Mouse (Mus musculus) Patski (cell line): ENCODE measurements at regions not wholly inside any gene's neighbourhood (a gene's known extent, or its start where the extent isn't known, plus 50 kb on each side); places are given as distances from the start of the nearest gene placed in this dataset.

Source experiments
- ATAC-seq: fragments of 100-300 bp; one replicate; pipeline ENCODE4 v1.8.0; 2021
- CTCF ChIA-PET: fragments of 350-600 bp; sonication (Branson Sonifier 250); formaldehyde crosslinking; loops from one replicate; lab custom pipeline; 2022; ENCODE audit warnings: inconsistent platforms; lab: Charles Lee
- POLR2A ChIA-PET: fragments of 350-600 bp; sonication (Branson Sonifier 250); formaldehyde crosslinking; loops from one replicate; lab custom pipeline; 2022; ENCODE audit warnings: antibody characterized with exemption, inconsistent platforms; lab: Charles Lee
- DNase-seq: peaks from one replicate; pipeline ENCODE4 v3.0.0-alpha.2; 2011; ENCODE audit warnings: low read depth, low spot score
- H3K27me3 ChIP-seq: fragments of 371-371 bp; one replicate; pipeline ENCODE4 v1.5.1; 2021
- CTCF ChIP-seq: fragments of 100-300 bp; IDR thresholded peaks from one replicate; pipeline ENCODE4 v1.5.1; 2021
- in situ Hi-C: fragments of 300-500 bp; cut with MboI; formaldehyde crosslinking; loops from 3 replicates; pipeline ENCODE4 v1.11.1; 2018; ENCODE audit warnings: low pct_unique_long_range_greater_than_20kb, mixed read lengths

DNA sequence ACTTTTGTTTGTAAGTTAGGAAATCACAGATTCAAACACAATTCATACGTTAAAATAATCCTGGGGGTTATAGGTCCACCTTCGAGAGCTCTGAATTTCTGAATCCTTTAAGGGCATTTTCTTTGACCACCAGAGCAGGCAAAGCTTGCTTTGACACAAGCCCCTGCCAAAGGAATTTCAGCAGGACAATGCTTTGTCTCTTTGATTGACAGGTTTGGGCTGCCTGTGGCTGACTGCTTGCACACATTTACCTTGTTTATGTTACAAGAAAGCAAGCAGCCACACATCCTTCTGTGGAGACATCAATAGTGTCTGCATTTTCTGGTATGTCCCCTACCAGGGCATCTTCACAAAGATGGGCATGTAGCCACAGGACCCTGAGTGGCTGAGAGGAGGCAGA, 228.5 kb downstream of the Dcdc2c start:
- in situ Hi-C loops, result no loop called here
- peaks cover 6% of the 10 kb centered on the region for H3K27me3 ChIP-seq
- no peak for TF ChIP-seq CTCF
- ATAC-seq, result no peak
- ChIA-PET CTCF (no interaction called here), POLR2A (no interaction called here)
- DNase-seq, result no peak

DNA sequence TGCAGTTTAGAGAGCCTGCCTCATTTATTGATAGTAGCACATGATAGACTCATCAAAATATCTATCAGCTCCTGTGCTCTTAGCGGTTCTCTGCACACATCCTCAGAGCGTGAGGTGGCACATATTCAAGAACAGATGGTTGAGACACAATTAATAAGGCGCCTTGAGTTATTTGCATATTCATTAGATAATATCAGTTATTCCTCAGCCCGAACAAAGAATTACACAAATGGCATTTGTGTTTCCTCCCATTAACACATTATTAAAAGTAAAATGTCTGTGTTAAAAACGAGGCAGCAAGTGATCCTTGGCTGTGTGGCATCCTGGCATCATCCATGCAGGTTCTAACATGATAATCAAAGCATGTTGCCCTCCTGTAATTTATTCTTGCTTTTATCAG, 243.0 kb downstream of the Dcdc2c start:
- no peak for ATAC-seq
- POLR2A ChIA-PET, result no interaction called here
- no peak for TF ChIP-seq CTCF
- CTCF ChIA-PET, result no interaction called here
- in situ Hi-C loops, result no loop called here
- H3K27me3 ChIP-seq, result peaks cover 5% of the 10 kb centered on the region
- no peak for DNase-seq

GRCm38 (mm10) chr12:28302038-28302581, 250.1 kb downstream of the Dcdc2c start:
- DNase-seq (no peak), ATAC-seq (no peak)
- in situ Hi-C loops, result no loop called here
- POLR2A ChIA-PET, result interaction anchor here (0.5 kb wide), 1 partner anchor 1350 kb away, joined by 3 read pairs; no protein-coding TSS in a partner anchor
- no peaks in the 10 kb centered on the region for H3K27me3 ChIP-seq
- no peak for TF ChIP-seq CTCF
- CTCF ChIA-PET, result no interaction called here

DNA sequence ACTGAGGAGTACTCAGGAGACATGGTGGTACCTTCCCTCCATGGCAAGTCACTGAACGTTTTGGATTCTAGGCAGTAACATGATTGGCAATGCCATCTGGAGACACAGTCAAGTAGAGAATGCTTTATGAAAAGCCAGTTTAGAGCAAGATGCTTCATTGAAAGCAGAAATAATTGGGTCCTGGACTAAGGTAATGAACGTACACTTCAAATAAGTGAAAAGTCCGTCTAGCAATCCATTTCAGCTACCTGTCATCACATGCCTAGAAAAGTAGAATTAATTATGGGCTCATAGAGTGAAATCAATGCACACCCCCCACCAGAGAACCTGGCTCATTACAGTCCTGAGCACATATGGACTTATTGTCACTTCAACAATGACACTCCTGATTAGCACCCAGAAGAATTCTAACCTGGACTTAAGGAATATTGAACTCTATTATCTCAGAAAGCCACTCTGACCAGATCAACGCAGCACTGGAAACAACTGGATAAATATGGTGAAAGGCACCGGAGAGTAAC, 263.8 kb downstream of the Dcdc2c start:
- DNase-seq (no peak), ATAC-seq (no peak)
- no peak for TF ChIP-seq CTCF
- ChIA-PET CTCF (no interaction called here), POLR2A (no interaction called here)
- in situ Hi-C loops, result no loop called here
- no peaks in the 10 kb centered on the region for H3K27me3 ChIP-seq

- TF ChIP-seq CTCF, result no peak
- in situ Hi-C loops, result loop anchor here (10.0 kb wide), 1 partner anchor 1721 kb away; no protein-coding TSS in a partner anchor
- no peaks in the 10 kb centered on the region for H3K27me3 ChIP-seq
- ChIA-PET CTCF (no interaction called here), POLR2A (no interaction called here)
- no peak for DNase-seq
- no peak for ATAC-seq
Measured at GRCm38 (mm10) chr12:28255524-28255923, 296.7 kb downstream of the Dcdc2c start.

- DNase-seq (no peak), ATAC-seq (no peak)
- H3K27me3 ChIP-seq, result no peaks in the 10 kb centered on the region
- TF ChIP-seq CTCF, result no peak
- POLR2A ChIA-PET, result no interaction called here
- CTCF ChIA-PET, result no interaction called here
- in situ Hi-C loops, result loop anchor here (10.0 kb wide), 1 partner anchor 1716 kb away; no protein-coding TSS in a partner anchor
Measured at GRCm38 (mm10) chr12:28250526-28250925, 301.7 kb downstream of the Dcdc2c start.

DNA sequence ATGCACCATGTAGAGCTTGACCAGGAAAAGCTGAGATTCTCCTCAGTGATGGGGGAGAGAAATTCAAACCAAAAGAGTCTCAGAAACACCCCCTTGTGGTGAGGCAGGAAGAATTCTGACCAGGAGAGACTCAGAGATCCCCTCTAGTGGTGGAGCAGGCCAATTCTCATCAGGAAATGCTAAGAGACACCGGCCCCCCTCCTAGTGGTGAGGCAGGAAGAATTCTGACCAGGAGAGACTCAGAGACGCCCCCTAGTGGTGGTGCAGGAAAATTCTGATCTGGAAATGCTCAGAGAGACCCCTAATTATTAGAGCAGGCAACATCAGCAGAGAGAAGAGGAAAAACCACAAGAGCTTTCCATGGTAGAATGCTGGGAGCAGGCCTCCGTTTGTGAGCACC, 303.4 kb downstream of the Dcdc2c start:
- DNase-seq (no peak), ATAC-seq (no peak)
- ChIA-PET CTCF (no interaction called here), POLR2A (no interaction called here)
- peak; percentile 66 for TF ChIP-seq CTCF
- in situ Hi-C loops, result no loop called here
- no peaks in the 10 kb centered on the region for H3K27me3 ChIP-seq

DNA sequence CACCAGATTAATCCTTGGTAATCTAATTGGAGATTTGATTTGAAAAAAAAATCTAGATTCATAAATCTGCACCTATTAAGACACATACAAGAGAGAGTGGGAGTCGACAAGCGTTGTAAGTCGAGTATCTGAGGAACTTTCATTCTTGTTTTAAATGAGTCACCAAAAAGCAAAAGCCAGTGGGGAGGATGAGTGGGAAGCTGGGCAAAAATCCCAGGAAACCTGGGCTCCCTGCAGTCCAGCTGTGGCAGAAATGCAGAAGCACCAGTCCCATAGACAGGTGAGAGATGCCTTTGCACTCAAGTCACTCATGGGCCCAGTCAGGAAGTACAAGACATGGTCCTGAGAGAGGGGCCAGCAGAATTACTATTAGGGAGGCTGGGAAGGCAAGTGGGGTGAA, 303.9 kb downstream of the Dcdc2c start:
- no peak for TF ChIP-seq CTCF
- in situ Hi-C loops, result no loop called here
- POLR2A ChIA-PET, result no interaction called here
- DNase-seq, result no peak
- H3K27me3 ChIP-seq, result no peaks in the 10 kb centered on the region
- no peak for ATAC-seq
- CTCF ChIA-PET, result no interaction called here

GRCm38 (mm10) chr12:28238016-28238415, 314.2 kb downstream of the Dcdc2c start:
- peaks cover 4% of the 10 kb centered on the region for H3K27me3 ChIP-seq
- TF ChIP-seq CTCF, result no peak
- in situ Hi-C loops, result no loop called here
- ChIA-PET POLR2A (no interaction called here), CTCF (no interaction called here)
- no peak for ATAC-seq
- DNase-seq, result no peak

- ChIA-PET CTCF (no interaction called here), POLR2A (no interaction called here)
- no peak for TF ChIP-seq CTCF
- in situ Hi-C loops, result no loop called here
- peaks cover 4% of the 10 kb centered on the region for H3K27me3 ChIP-seq
- DNase-seq, result no peak
- no peak for ATAC-seq
Measured at GRCm38 (mm10) chr12:28237041-28237440, 315.2 kb downstream of the Dcdc2c start.

GRCm38 (mm10) chr12:28202847-28203246, 349.4 kb downstream of the Dcdc2c start:
- CTCF ChIA-PET, result interaction anchor here (1.0 kb wide), 1 partner anchor 13 kb away, joined by 3 read pairs; no protein-coding TSS in a partner anchor
- no peak for TF ChIP-seq CTCF
- no peak for DNase-seq

GRCm38 (mm10) chr12:28186695-28187094, 365.5 kb downstream of the Dcdc2c start:
- TF ChIP-seq CTCF, result no peak
- DNase-seq (no peak), ATAC-seq (no peak)
- POLR2A ChIA-PET, result no interaction called here
- CTCF ChIA-PET, result no interaction called here
- H3K27me3 ChIP-seq, result no peaks in the 10 kb centered on the region
- in situ Hi-C loops, result no loop called here

More at GRCm38 (mm10) chr12:28202847-28203246, 349.4 kb downstream of the Dcdc2c start:
- in situ Hi-C loops, result no loop called here
- no peak for ATAC-seq
- H3K27me3 ChIP-seq, result no peaks in the 10 kb centered on the region
- POLR2A ChIA-PET, result no interaction called here
